Mouse (Mus musculus) stomach, postnatal 0 days (tissue): ENCODE measurements around the gene Gnb2.

Source experiments
- CTCF ChIP-seq: IDR thresholded peaks from 2 replicates; pipeline ENCODE4 v1.5.1; 2016; ENCODE audit warnings: antibody characterized with exemption, low read depth, mild to moderate bottlenecking, moderate library complexity
- EP300 ChIP-seq: optimal IDR thresholded peaks from 2 replicates; pipeline ENCODE3; 2016; ENCODE audit warnings: antibody characterized with exemption

- TF ChIP-seq CTCF (peak; percentile 32), EP300 (no peak)
Observed at GRCm38 (mm10) chr5:137526192-137526936, 6.9 kb downstream of the Gnb2 start.
